Mouse (Mus musculus): ENCODE data around the gene Mroh2a. TPM values are rescaled to one million over a fixed set of nuclear protein-coding genes. Genes with fewer than 3 reads are reported as not detected.
A peak's percentile ranks its signal among the peaks of the same experiment; 100 is the strongest.

The Mroh2a gene
- polyA plus RNA-seq, 1 experiment from 2014 or later: 1.3 TPM

DNA sequence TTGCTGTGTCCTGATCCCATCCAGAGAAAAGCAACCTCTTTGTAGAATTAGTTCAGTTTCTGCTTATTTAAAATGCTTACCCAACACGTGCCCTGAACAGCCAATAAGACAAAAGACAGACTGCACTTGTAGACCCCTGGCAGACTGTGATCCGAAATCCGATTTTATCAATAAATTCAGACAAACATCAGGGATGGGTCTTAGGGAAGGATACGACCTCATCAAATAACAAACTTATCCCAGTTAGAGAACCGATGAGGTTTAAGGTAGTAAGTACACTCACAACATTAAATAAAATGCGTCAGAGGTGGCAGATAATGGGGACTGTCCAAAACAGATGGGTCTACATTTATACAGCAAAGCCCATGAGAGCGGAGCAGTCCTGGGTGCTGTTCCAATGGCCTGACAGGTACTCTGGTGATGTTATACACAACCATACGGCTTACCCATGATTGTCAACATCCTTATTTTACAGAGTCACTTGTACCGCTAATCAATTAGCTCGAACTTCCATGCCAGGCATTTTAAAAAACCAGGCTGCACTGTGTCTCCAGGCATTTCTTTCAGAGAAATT is 49.8 kb downstream of the Mroh2a start:
- Histone ChIP-seq H3K27me3 (no peaks in the 10 kb centered on the region), H3K36me3 (peaks cover 30% of the 10 kb centered on the region), H3K4me3 (peak overlapping the region; percentile 47), H3K4me1 (peaks cover 19% of the 10 kb centered on the region), H3K4me2 (replicated peaks) (peak overlapping the region; percentile 57), H3K9me3 (replicated peaks) (no peaks in the 10 kb centered on the region; the same call in 1 of the 2 replicates), H3K27ac (peak overlapping the region; percentile 63), H3K9ac (peak overlapping the region; percentile 67)
- WGBS: 31% methylated on average over 10 of the region's 10 CpGs
- peak; percentile 56 for ATAC-seq (ENCODE audit: low FRiP score)

- peaks cover 4% of the 10 kb centered on the region for H3K9me3 ChIP-seq (replicated peaks)
- H3K27me3 ChIP-seq: no peaks in the 10 kb centered on the region
- H3K27ac ChIP-seq: peak within 1 kb of the TSS; percentile 63
- 1% methylated on average over 50 of the region's 50 CpGs for WGBS
- peaks cover 19% of the 10 kb centered on the region for H3K4me1 ChIP-seq
- peak within 1 kb of the TSS; percentile 67 for H3K9ac ChIP-seq
- peak within 1 kb of the TSS; percentile 57 for H3K4me2 ChIP-seq (replicated peaks)
- ATAC-seq (ENCODE audit: low FRiP score): peak; percentile 96
- peaks cover 24% of the 10 kb centered on the region for H3K36me3 ChIP-seq
- peak within 1 kb of the TSS; percentile 47 for H3K4me3 ChIP-seq
Measured at GRCm38 (mm10) chr1:88277098-88277817, 50.5 kb downstream of the Mroh2a start, which contains the start of the genes Hjurp and Trpm8. TSS of gene Hjurp (minus strand) at chr1:88277633. TSS of gene Trpm8 (plus strand) at chr1:88277661.

- WGBS: 68% methylated on average over 18 of the region's 18 CpGs
Measured at GRCm38 (mm10) chr1:88277818-88278511, 51.2 kb downstream of the Mroh2a start.

GRCm38 (mm10) chr1:88279111-88280005 is 52.6 kb downstream of the Mroh2a start:
- Histone ChIP-seq H3K9me3 (replicated peaks) (peaks cover 25% of the 10 kb centered on the region), H3K4me3 (no peak overlapping the region), H3K4me1 (peaks cover 19% of the 10 kb centered on the region), H3K27me3 (no peaks in the 10 kb centered on the region), H3K9ac (no peak overlapping the region), H3K36me3 (peaks cover 7% of the 10 kb centered on the region), H3K4me2 (replicated peaks) (no peak overlapping the region), H3K27ac (no peak overlapping the region)
- no peak for ATAC-seq (ENCODE audit: low FRiP score)
- 70% methylated on average over 9 of the region's 9 CpGs for WGBS

More at GRCm38 (mm10) chr1:88277818-88278511, 51.2 kb downstream of the Mroh2a start:
- H3K4me2 ChIP-seq (replicated peaks): peak overlapping the region; percentile 57
- peaks cover 18% of the 10 kb centered on the region for H3K36me3 ChIP-seq
- H3K27ac ChIP-seq: no peak overlapping the region
- H3K4me1 ChIP-seq: peaks cover 19% of the 10 kb centered on the region
- H3K9ac ChIP-seq: peak overlapping the region; percentile 67
- peak; percentile 7 for ATAC-seq (ENCODE audit: low FRiP score)
- H3K27me3 ChIP-seq: no peaks in the 10 kb centered on the region
- H3K9me3 ChIP-seq (replicated peaks): peaks cover 11% of the 10 kb centered on the region
- H3K4me3 ChIP-seq: peak overlapping the region; percentile 47

- H3K4me1 ChIP-seq: peaks cover 19% of the 10 kb centered on the region
- H3K4me2 ChIP-seq (replicated peaks): no peak overlapping the region
- H3K27ac ChIP-seq: no peak overlapping the region
- WGBS: 73% methylated on average over 15 of the region's 15 CpGs
- H3K9me3 ChIP-seq (replicated peaks): peaks cover 33% of the 10 kb centered on the region
- no peaks in the 10 kb centered on the region for H3K36me3 ChIP-seq
- H3K27me3 ChIP-seq: no peaks in the 10 kb centered on the region
- no peak overlapping the region for H3K9ac ChIP-seq
- no peak for ATAC-seq (ENCODE audit: low FRiP score)
- no peak overlapping the region for H3K4me3 ChIP-seq
Measured at GRCm38 (mm10) chr1:88280006-88280690, 53.4 kb downstream of the Mroh2a start.

DNA sequence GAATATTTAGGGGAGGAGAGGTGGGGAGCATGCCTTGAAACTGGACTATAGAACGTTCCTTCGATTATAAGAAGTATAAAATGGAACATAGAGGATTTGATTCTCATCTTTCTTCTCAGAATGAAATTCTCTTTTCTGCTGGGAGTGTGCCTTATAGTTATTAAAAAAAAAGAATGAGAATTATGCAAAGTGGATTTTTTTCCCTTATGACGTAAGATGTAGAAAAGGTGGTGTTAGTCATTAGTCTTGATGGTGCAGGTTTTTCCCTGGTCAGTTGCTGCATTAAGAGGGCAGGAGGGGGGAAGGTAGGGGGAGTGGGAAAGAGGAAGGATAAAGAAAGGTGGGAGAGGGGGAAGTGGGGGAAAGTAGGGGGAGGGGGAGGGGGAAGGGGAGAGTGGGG is 55.5 kb downstream of the Mroh2a start:
- H3K27ac ChIP-seq: no peak overlapping the region
- no peak for ATAC-seq (ENCODE audit: low FRiP score)
- H3K9ac ChIP-seq: no peak overlapping the region
- no peak overlapping the region for H3K4me2 ChIP-seq (replicated peaks)
- no peaks in the 10 kb centered on the region for H3K27me3 ChIP-seq
- peaks cover 51% of the 10 kb centered on the region for H3K9me3 ChIP-seq (replicated peaks)
- H3K4me1 ChIP-seq: no peaks in the 10 kb centered on the region
- WGBS: 58% methylated on average over 3 of the region's 3 CpGs
- no peaks in the 10 kb centered on the region for H3K36me3 ChIP-seq
- no peak overlapping the region for H3K4me3 ChIP-seq

GRCm38 (mm10) chr1:88283376-88284227 is 56.8 kb downstream of the Mroh2a start:
- Histone ChIP-seq H3K4me1 (no peaks in the 10 kb centered on the region), H3K9ac (no peak overlapping the region), H3K27ac (no peak overlapping the region), H3K27me3 (no peaks in the 10 kb centered on the region), H3K9me3 (replicated peaks) (peaks cover 63% of the 10 kb centered on the region), H3K4me2 (replicated peaks) (no peak overlapping the region), H3K36me3 (no peaks in the 10 kb centered on the region), H3K4me3 (no peak overlapping the region)
- no peak for ATAC-seq (ENCODE audit: low FRiP score)
- WGBS: 79% methylated on average over 15 of the region's 15 CpGs

GRCm38 (mm10) chr1:88284228-88284945 is 57.6 kb downstream of the Mroh2a start:
- Histone ChIP-seq H3K27me3 (no peaks in the 10 kb centered on the region), H3K4me2 (replicated peaks) (no peak overlapping the region), H3K36me3 (no peaks in the 10 kb centered on the region), H3K9me3 (replicated peaks) (peaks cover 68% of the 10 kb centered on the region), H3K9ac (no peak overlapping the region), H3K27ac (no peak overlapping the region), H3K4me1 (no peaks in the 10 kb centered on the region), H3K4me3 (no peak overlapping the region)
- ATAC-seq (ENCODE audit: low FRiP score): peak; percentile 36
- 60% methylated on average over 10 of the region's 10 CpGs for WGBS

GRCm38 (mm10) chr1:88284946-88285320 is 58.1 kb downstream of the Mroh2a start:
- Histone ChIP-seq H3K27ac (no peak overlapping the region), H3K4me1 (no peaks in the 10 kb centered on the region), H3K27me3 (no peaks in the 10 kb centered on the region), H3K9me3 (replicated peaks) (peaks cover 73% of the 10 kb centered on the region), H3K9ac (no peak overlapping the region), H3K4me2 (replicated peaks) (no peak overlapping the region), H3K4me3 (no peak overlapping the region), H3K36me3 (no peaks in the 10 kb centered on the region)
- peak; percentile 15; the same call in 1 of the 2 replicates for ATAC-seq (ENCODE audit: low FRiP score)
- WGBS: 61% methylated on average over 7 of the region's 7 CpGs

DNA sequence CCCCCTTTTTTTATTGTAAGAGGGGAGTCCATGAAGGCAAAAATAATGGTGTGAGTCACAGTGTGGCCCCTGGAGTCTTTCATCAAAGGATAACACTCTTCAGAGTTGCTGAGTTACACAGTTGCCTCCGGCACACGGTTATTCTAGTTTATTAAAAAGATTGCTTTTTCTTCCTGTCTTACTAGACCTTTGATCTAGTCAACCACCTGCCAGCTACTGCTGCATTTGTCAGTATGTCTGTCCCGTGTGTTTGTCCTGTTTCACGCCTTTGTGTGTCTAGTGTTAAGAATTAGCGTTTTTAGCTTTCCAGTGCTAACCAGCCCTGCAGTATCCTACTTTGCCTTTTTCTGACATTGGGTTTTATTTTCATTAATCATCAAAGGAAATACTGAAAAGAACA is 58.9 kb downstream of the Mroh2a start:
- WGBS: 70% methylated on average over 5 of the region's 5 CpGs

More for the DNA sequence above, 58.9 kb downstream of the Mroh2a start:
- no peak overlapping the region for H3K27ac ChIP-seq
- no peak for ATAC-seq (ENCODE audit: low FRiP score)
- H3K4me2 ChIP-seq (replicated peaks): no peak overlapping the region
- H3K4me3 ChIP-seq: no peak overlapping the region
- H3K9me3 ChIP-seq (replicated peaks): peaks cover 80% of the 10 kb centered on the region
- no peaks in the 10 kb centered on the region for H3K4me1 ChIP-seq
- no peaks in the 10 kb centered on the region for H3K27me3 ChIP-seq
- H3K9ac ChIP-seq: no peak overlapping the region
- H3K36me3 ChIP-seq: no peaks in the 10 kb centered on the region
